Comparison of ENCODE assay signal across 9 mouse cellular contexts in the genomic region with DNA sequence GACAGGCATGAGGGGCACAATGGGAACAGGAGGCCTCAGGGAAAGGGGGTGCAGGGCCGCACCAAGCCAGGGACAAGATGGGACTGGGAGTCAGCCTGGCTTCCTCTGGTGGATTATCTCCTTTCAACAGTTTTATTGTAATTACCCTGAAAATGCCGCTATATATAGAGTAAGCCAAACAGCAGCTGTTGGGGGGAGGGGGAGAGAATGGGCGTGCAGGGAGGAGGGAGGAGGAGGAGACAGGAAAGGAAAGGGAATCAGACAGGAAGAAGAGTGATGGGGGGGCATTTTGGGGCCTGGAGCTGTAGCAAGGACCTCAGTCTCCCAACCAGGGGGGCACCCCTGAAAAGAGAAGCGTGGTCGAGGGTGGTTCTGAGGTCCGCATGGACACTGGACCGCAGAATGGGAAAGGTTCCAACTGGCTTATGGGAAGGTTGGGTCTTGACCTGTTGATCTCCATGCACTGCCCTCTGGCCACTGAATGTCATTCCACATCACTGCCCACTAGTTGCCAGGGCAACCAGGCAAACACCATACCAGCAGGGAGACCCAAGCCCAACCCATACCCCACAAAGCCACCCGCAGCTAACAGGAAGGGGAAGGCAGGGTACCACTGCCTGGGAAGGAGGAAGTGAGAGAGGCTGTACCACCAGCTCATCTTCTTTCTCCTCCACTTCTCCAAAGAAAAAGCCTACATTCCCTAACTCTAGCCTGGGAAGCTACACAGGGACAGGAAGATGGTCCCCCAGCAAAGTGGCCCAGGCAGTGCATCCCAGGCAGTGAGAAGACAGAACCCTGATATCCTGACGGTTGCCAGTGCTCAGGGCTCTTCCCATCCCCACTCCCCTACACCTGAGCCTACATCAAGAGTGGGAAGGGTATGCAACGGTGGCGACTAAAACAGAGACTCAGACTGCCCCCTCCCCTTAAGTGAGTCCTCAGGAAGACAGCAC. TPM values are rescaled to one million over a fixed set of nuclear protein-coding genes. Genes with fewer than 3 reads are reported as not detected.
A peak's percentile ranks its signal among the peaks of the same experiment; 100 is the strongest.
DNase-seq lines count a peak whose midpoint lies in the region; ATAC-seq and TF ChIP-seq lines count a peak whose summit lies in the region.
"Had no signal": no experiment of that assay in that cellular context is flagged by ENCODE, and none has a peak within 500 bp of the region (broad histone marks: within the 10 kb centered on the region; RNA-seq: fewer than 3 reads in every experiment).

No protein-coding gene starts in this region.

- H3K9ac ChIP-seq in kidney, postnatal 0 days (ENCODE audit: low read depth, low read length), result no peak overlapping the region
- peak overlapping the region; percentile 35; the same call in 1 of the 2 replicates for H3K9ac ChIP-seq in hindbrain, embryonic 13.5 days
- peak overlapping the region; percentile 35; the same call in 1 of the 2 replicates for H3K9ac ChIP-seq in stomach, embryonic 16.5 days (ENCODE audit: low read length)

- H3K27me3 ChIP-seq in kidney, postnatal 0 days (ENCODE audit: insufficient read depth, low read length), result no peaks in the 10 kb centered on the region
- no peaks in the 10 kb centered on the region for H3K27me3 ChIP-seq in hindbrain, embryonic 13.5 days
- no peaks in the 10 kb centered on the region for H3K27me3 ChIP-seq in stomach, embryonic 16.5 days (ENCODE audit: control insufficient read depth, insufficient read depth, low read length)

- no peak overlapping the region for H3K4me3 ChIP-seq in kidney, postnatal 0 days (replicated peaks; ENCODE audit: low read depth, low read length)
- no peak overlapping the region for H3K4me3 ChIP-seq in hindbrain, embryonic 13.5 days
- H3K4me3 ChIP-seq in stomach, embryonic 16.5 days (replicated peaks; ENCODE audit: low read length), result no peak overlapping the region

- peak; percentile 84 for DNase-seq in kidney, postnatal 0 days (ENCODE audit: low spot score)
- DNase-seq in kidney, adult 8-10 months, result no peak
- peak; percentile 79 for DNase-seq in embryo, embryonic 9.5 days (ENCODE audit: extremely low spot score)
- peak; percentile 64 to 68 for DNase-seq in lung, postnatal 4 days
- DNase-seq in natural killer cell, adult 2 months (ENCODE audit: low spot score in 2 of 2), result no peak
- DNase-seq in spleen, postnatal 14 days (ENCODE audit: low spot score in 2 of 2), result no peak

- H3K9me3 ChIP-seq in kidney, postnatal 0 days (replicated peaks; ENCODE audit: low read length), result no peaks in the 10 kb centered on the region
- no peaks in the 10 kb centered on the region for H3K9me3 ChIP-seq in hindbrain, embryonic 13.5 days
- H3K9me3 ChIP-seq in stomach, embryonic 16.5 days (replicated peaks; ENCODE audit: control insufficient read depth, low read length), result no peaks in the 10 kb centered on the region
- H3K9me3 ChIP-seq: G1E had no signal

- WGBS in kidney, postnatal 0 days, result 46% methylated on average over 11 of the region's 11 CpGs
- 18% methylated on average over 11 of the region's 11 CpGs for WGBS in hindbrain, embryonic 13.5 days
- 48% methylated on average over 11 of the region's 11 CpGs for WGBS in stomach, embryonic 16.5 days

- H3K4me2 ChIP-seq in kidney, postnatal 0 days (ENCODE audit: low read length), result peak overlapping the region; percentile 13; the same call in 1 of the 2 replicates
- no peak overlapping the region for H3K4me2 ChIP-seq in hindbrain, embryonic 13.5 days
- peak overlapping the region; percentile 11; the same call in 1 of the 2 replicates for H3K4me2 ChIP-seq in stomach, embryonic 16.5 days (ENCODE audit: low read depth, low read length)

- ATAC-seq in kidney, postnatal 0 days (replicated peaks; ENCODE audit: low FRiP score, low read depth), result 0 out of 2 replicates have a peak, but pooled peaks have one; percentile 18
- 0 out of 2 replicates have a peak, but pooled peaks have one; percentile 19 for ATAC-seq in hindbrain, embryonic 13.5 days (ENCODE audit: low FRiP score)
- ATAC-seq in stomach, embryonic 16.5 days (ENCODE audit: insufficient read depth, low FRiP score), result peak; percentile 39; the same call in 1 of the 2 replicates

- TF ChIP-seq CTCF in kidney, postnatal 0 days (IDR thresholded peaks at IDR 0.05; ENCODE audit: low read depth), result no peak

- peaks cover 26% of the 10 kb centered on the region for H3K36me3 ChIP-seq in kidney, postnatal 0 days (ENCODE audit: insufficient read depth, low read length)
- peaks cover 49% of the 10 kb centered on the region for H3K36me3 ChIP-seq in hindbrain, embryonic 13.5 days
- H3K36me3 ChIP-seq in stomach, embryonic 16.5 days (ENCODE audit: control insufficient read depth, insufficient read depth, low read length), result peaks cover 12% of the 10 kb centered on the region; the same call in 1 of the 2 replicates

- H3K27ac ChIP-seq in kidney, postnatal 0 days, result peak overlapping the region; percentile 2; the same call in 1 of the 2 replicates
- H3K27ac ChIP-seq in hindbrain, embryonic 13.5 days, result peak overlapping the region; percentile 36; the same call in 1 of the 2 replicates
- H3K27ac ChIP-seq in stomach, embryonic 16.5 days (ENCODE audit: low read length), result peak overlapping the region; percentile 56

- H3K4me1 ChIP-seq in kidney, postnatal 0 days (replicated peaks; ENCODE audit: insufficient read depth, low read length), result peaks cover 24% of the 10 kb centered on the region; the same call in 1 of the 2 replicates
- H3K4me1 ChIP-seq in hindbrain, embryonic 13.5 days (replicated peaks), result peaks cover 56% of the 10 kb centered on the region
- H3K4me1 ChIP-seq in stomach, embryonic 16.5 days (ENCODE audit: control insufficient read depth, insufficient read depth, low read length), result peaks cover 50% of the 10 kb centered on the region

RNA-seq across cellular contexts. Expression of a gene that starts 18.7 kb away (rescaled TPM):
- polyA plus RNA-seq in kidney, postnatal 0 days (2015; fragmentation: Nextera tagmentation; extraction: Ambion mirVana), result 41.4 and 43.6 TPM in 2 replicates
- polyA plus RNA-seq in hindbrain, embryonic 13.5 days (2015; fragmentation: Nextera tagmentation; extraction: Ambion mirVana), result 30.0 and 37.2 TPM in 2 replicates
- polyA plus RNA-seq in stomach, embryonic 16.5 days (2015; fragmentation: Nextera tagmentation; extraction: Ambion mirVana), result 28.0 and 28.7 TPM in 2 replicates

RNA-seq across cellular contexts. Expression of a gene that starts 21.9 kb away (rescaled TPM):
- 38.1 and 39.3 TPM in 2 replicates for polyA plus RNA-seq in kidney, postnatal 0 days (2015; fragmentation: Nextera tagmentation; extraction: Ambion mirVana)
- polyA plus RNA-seq in hindbrain, embryonic 13.5 days (2015; fragmentation: Nextera tagmentation; extraction: Ambion mirVana), result 82.0 and 85.4 TPM in 2 replicates
- 60.6 and 67.4 TPM in 2 replicates for polyA plus RNA-seq in stomach, embryonic 16.5 days (2015; fragmentation: Nextera tagmentation; extraction: Ambion mirVana)

RNA-seq across cellular contexts. Expression of a gene that starts 23.0 kb away (rescaled TPM):
- polyA plus RNA-seq in kidney, postnatal 0 days (2015; fragmentation: Nextera tagmentation; extraction: Ambion mirVana), result 111 and 123 TPM in 2 replicates
- polyA plus RNA-seq in hindbrain, embryonic 13.5 days (2015; fragmentation: Nextera tagmentation; extraction: Ambion mirVana), result 144 and 148 TPM in 2 replicates
- polyA plus RNA-seq in stomach, embryonic 16.5 days (2015; fragmentation: Nextera tagmentation; extraction: Ambion mirVana), result 79.2 and 85.4 TPM in 2 replicates

RNA-seq across cellular contexts. Expression of a gene that starts 40.6 kb away (rescaled TPM):
- polyA plus RNA-seq in kidney, postnatal 0 days (2015; fragmentation: Nextera tagmentation; extraction: Ambion mirVana), result 6.3 and 9.2 TPM in 2 replicates
- polyA plus RNA-seq in hindbrain, embryonic 13.5 days (2015; fragmentation: Nextera tagmentation; extraction: Ambion mirVana), result 3.8 TPM in 2 replicates
- polyA plus RNA-seq in stomach, embryonic 16.5 days (2015; fragmentation: Nextera tagmentation; extraction: Ambion mirVana), result 10.8 and 12.4 TPM in 2 replicates

RNA-seq across cellular contexts. Expression of a gene that starts 51.9 kb away (rescaled TPM):
- 25.0 and 28.6 TPM in 2 replicates for polyA plus RNA-seq in kidney, postnatal 0 days (2015; fragmentation: Nextera tagmentation; extraction: Ambion mirVana)
- polyA plus RNA-seq in hindbrain, embryonic 13.5 days (2015; fragmentation: Nextera tagmentation; extraction: Ambion mirVana), result 37.9 and 38.1 TPM in 2 replicates
- 27.9 and 29.0 TPM in 2 replicates for polyA plus RNA-seq in stomach, embryonic 16.5 days (2015; fragmentation: Nextera tagmentation; extraction: Ambion mirVana)

Comparison
In these comparisons a context has a peak if more than half of its experiments do, and no peak if none do; other contexts are left out.
1. DNase-seq: peak in kidney, postnatal 0 days (single experiment), embryo, embryonic 9.5 days (single experiment) and lung, postnatal 4 days (2 of 2); none in kidney, adult 8-10 months (0 of 2), natural killer cell, adult 2 months (0 of 2) and spleen, postnatal 14 days (0 of 2).
2. H3K27ac ChIP-seq: peak in every context shown above with its lines; median percentile 56 in stomach, embryonic 16.5 days; 36 in hindbrain, embryonic 13.5 days; 2 in kidney, postnatal 0 days.
3. Peak in every context shown above with its lines, with median percentiles within 50 percentile points of each other: ATAC-seq.